Mouse (Mus musculus) stomach, postnatal 0 days (tissue): ENCODE measurements around the gene Tbk1.

Source experiments
- CTCF ChIP-seq: IDR thresholded peaks from 2 replicates; pipeline ENCODE4 v1.5.1; 2016; ENCODE audit warnings: antibody characterized with exemption, low read depth, mild to moderate bottlenecking, moderate library complexity
- EP300 ChIP-seq: optimal IDR thresholded peaks from 2 replicates; pipeline ENCODE3; 2016; ENCODE audit warnings: antibody characterized with exemption

- TF ChIP-seq EP300, result no peak
- no peak for TF ChIP-seq CTCF
Observed at GRCm38 (mm10) chr10:121611587-121611986, 25.0 kb upstream of the Tbk1 start.
